Mouse (Mus musculus): Measurements from ENCODE around the gene Col9a3.

DNA sequence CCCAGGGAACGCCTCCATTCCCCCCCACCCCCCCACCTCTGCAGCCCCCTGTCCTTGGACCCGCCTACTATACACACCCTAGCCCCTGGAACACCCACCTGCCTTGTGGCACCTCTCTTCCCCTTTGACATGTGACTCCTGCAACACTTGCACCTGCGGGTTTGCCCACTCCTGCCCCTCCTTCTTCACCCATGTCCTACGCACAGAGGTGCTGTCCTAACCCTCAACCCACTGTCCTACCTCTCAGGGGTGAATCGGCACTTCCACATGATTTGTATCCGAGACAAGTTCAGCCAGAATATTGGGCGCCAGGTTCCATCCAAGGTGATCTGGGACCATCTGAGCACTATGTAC, 14.5 kb upstream of the Col9a3 start:
- TF ChIP-seq CTCF (IDR thresholded peaks at IDR 0.05; ENCODE audit: control insufficient read depth, insufficient read depth, insufficient replicate concordance, low read depth, low read length) (no peak), POLR2A (IDR thresholded peaks at IDR 0.05; ENCODE audit: control insufficient read depth, low read depth, low read length) (no peak)

Measured in testis, adult 2 months (tissue).